Mouse (Mus musculus): ENCODE results near the gene Zc3h4.

Zc3h4 gene

DNA sequence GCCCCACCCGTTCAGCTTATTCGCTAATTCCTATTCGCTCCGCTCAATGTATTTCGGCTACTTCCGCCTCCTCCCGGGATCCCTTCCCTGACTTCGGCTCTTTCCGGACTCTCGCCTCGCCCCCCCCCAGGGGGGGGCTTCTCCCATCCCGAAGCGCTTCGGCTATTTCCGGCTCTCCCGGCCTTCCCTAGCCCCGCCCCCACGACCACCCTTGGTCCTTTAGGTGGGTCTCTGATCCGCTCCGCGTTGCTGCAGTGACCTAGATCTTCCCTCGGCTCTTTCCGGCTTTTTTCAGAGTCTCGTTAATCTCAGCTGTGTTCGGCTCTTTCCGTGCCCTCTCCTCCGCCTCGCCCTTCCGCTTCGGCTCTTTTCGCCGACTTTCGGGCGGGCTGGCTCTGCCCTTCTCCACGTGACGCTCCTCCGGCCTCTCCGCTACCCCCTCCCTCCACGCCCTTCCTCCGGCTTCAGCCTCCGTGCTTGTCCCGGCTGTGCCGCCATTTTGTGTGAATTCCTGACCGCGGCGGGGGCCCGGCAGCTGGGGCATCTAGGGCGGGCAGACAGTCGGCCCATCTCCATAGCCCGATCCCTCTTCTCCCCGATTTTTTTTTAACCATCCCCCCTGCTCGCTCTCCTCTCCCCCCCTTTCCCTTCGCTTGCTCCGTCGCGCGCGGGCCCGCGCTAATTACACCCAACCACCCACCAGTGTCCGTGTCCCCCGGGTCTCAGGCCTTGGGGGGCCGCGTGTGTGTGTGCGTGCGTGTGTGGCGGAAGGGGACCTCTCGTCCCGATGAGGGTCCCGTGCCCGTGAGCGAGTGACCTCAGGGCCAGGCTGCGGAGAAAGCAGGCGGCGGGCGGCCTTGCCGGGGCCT is 656 bp upstream of the Zc3h4 start:
- DNase-seq (ENCODE audit: low spot score in 2 of 2), result peak; percentile 98

- peak; percentile 38 for DNase-seq (ENCODE audit: low spot score in 2 of 2)
These were observed 1.3 kb downstream of the Zc3h4 start for GRCm38 (mm10) chr7:16401991-16402431.

- no peak for DNase-seq (ENCODE audit: low spot score in 2 of 2)
These were observed 1.7 kb downstream of the Zc3h4 start for GRCm38 (mm10) chr7:16402449-16402848.

DNA sequence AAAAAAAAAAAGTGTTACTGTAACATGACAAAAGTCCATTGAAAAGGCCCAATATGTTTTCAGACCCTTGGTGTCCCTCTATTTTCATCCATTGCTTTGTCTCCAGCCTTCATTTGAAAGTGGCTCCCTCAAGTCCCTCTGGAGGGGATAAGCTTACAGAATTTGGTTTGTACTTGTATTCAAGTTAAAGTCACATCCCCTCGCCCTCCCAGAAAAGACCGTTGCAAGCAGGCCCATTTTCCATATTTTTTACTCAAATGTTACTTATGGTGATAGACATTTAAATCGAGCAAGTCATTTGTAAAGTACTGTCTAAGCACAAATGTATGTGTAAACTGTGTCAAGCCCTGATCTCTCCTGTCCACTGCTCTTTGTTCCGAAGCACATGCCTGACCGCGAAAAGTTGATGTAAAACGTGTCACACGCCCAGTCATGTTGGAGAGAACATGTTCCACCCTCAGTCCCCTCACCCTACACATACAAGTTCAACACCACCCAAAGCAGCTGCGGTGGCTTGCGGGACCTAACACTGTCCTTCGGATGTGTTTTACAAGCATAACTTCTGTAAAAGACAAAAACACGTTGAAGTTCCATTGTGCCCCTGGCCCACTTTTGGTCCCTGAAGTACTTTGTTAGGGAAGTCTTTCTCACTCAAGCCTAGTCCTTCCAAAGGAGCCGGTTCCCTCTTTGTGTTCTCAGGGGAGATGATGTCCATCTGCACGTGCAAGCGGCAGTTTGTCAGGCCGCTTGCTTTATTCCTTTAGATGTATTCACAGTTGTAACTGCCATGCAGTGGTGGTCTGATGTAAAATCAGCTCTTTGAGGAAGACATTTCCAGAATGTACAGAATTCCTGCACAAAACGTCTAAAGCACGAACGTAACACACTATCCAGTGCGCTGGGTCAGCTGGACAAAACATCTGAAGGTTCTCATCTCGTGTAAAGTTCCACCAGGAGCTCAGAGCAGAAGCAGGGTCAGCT is 2.5 kb downstream of the Zc3h4 start:
- peak; percentile 22 to 26 for DNase-seq (ENCODE audit: low spot score in 2 of 2)

DNA sequence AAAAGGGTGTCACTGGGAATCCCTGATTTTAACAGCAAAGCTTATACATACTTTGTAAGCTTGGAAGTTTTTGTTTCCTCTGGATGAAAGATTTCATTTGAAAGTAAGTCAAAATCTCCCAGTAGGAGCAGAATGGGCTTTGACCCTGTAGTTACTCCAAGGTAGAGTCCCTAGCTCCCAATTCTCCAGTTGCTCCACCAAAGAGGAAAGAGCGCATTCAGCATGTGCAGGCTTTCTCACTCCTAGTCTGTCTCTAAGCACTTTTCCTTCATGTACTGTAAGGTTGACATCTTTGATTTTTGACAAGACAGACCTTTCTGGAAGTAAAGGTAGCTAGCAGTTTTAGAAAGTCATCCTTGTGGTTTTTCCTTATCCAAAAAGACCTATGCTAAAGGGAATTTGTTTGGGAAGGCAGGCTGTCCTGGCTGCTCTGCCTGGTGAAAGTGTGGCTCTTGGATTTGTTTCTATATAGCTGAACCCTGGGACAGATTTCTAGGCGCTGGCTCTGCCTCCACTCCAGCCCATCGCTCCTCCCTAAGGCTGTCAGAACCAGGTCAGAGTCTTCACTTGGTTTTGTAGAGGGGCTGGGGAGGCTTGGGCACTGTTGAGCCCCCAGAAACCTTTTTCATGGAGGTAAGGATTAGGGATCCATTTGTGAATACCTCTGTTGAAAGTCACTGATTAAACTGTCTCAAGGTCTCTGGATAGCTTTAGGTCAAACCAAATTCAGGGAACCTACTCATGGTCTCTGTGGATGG is 3.8 kb downstream of the Zc3h4 start:
- DNase-seq (ENCODE audit: low spot score in 2 of 2), result no peak

DNA sequence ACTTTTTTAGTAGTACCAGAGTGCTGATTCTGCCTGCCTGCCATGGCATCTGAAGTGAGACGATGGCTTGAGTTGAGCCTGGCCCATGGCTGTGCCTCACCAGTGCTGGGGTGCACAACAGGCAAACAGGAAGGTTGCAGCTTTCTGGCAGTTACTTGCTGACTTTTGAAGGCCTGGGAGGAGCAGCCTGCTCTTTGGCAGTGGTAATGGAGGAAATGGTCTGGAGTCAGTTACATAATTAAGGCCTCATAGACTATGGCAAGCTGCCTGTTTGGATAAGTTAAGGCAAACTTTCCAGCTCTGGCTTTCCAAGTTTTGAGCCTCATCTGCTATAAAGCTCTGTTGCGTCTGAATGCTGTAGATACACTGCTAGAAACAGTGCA is 4.4 kb downstream of the Zc3h4 start:
- DNase-seq (ENCODE audit: low spot score in 2 of 2), result peak; percentile 10 to 21

DNA sequence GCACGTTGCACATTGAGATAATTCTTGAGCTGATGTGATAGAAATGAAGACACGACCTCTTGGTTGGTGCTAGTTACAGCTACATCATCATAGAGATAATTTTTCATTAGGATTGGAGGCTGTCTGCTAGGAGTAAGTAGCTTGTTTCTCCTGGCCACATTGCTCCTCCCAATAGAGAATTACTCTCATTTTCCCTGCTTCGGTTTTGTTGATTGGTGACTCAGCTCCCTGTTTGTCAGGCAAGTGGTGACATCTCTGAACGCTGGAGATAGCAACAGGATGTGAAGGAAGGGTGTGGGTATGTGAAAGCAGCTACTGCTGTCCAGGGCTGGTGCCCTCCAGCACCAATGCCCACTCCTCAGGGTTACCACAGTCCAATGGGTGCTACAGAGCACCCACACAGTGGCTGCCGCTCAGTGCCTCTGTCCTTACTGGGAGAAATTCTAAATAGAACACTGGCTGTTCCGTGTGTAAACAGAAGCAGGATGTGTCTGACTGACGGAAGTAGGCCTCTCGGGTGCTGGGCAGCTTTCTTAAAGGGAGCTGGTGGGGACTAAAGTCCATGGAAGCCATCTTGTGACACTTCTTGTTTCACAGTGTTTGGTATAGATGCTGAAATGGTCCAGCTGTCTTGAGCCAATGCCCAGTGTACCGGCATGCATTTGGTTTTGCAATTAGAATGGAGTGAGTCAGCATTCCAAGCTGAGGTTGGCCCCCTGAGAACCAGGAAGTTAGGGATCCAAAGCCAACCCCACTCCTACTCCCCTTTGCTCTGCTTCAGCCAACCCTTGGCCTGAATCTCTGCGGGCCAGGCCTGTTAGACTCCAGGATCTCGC is 5.0 kb downstream of the Zc3h4 start:
- DNase-seq (ENCODE audit: low spot score in 2 of 2), result peak; percentile 47 to 59

DNA sequence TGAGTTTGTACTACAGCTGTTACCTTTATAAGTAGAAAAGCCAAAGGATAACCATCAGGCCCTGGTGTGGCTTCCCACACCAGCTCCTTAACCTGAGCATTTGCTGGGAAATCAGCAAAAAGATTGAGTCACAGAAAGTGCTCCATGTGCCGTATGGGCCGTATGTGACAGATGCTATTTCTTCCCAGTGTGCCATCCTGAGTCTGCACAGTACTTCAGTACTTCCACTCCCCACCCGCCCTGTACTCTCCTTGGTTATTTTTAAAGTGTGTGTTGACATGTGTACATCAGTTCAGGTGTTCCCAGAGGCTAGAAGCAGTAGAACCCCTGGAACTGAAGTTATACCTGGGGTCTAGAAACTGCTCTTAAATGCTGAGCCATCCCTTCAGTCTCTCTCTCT is 6.3 kb downstream of the Zc3h4 start:
- no peak for DNase-seq (ENCODE audit: low spot score in 2 of 2)

DNA sequence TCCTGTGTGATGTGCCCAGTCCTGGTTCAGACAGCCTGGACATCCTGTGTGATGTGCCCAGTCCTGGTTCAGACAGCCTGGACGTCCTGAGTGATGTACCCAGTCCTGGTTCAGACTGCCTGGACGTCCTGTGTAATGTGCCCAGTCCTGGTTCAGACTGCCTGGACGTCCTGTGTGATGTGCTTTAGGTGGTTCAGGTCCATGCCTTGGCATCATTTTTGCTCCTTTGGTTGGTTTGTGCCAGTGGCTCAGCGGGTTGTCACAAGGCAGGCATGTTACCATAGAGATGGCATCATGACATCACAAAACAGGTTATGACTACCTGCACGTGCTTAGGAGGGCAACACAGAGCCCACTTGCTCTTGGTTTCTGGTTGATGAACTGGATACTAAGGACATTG is 10.4 kb downstream of the Zc3h4 start:
- DNase-seq (ENCODE audit: low spot score in 2 of 2), result no peak

- DNase-seq (ENCODE audit: low spot score in 2 of 2), result no peak
These were observed 11.6 kb downstream of the Zc3h4 start for GRCm38 (mm10) chr7:16412220-16412896.

DNA sequence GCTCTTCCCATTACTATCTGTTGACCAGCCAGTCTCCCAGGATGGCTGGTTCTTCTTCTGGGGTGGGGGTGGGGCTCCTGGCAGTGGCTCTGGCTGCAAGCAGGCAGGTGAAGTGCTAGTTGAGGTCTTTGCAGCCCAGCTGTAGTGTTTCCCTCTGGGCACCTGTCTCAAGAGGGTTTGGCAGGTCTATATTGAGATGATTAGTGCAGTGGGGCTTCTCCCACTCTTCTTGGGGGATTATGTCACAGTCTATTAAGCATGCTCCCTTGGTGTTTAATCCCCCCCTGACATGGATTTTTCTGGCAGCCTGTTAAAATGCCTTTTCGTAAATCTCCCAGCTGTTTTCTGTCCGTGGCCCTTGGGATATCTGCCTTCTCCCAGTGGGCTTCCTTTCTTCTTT is 12.2 kb downstream of the Zc3h4 start:
- DNase-seq (ENCODE audit: low spot score in 2 of 2), result no peak

DNA sequence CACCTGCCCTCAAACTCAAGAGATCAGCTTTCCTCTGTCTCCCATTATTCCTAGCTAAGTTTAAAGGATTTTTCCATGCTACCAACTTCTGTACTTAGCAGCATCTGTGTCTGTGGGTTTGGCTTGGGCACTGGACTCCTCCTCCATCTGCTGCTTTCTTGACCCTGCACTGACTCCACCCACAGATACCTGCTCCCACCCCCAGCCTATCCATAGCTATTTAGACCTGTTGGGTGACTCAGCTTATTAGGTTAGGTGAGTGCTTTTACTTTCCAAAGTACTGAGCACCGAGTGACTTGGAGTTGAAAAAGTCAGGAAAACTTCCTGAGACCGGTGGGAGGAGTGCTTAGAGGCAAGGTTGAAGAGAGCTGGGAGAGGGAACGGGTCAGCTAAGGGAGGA is 14.7 kb downstream of the Zc3h4 start:
- DNase-seq (ENCODE audit: low spot score in 2 of 2), result no peak

- no peak for DNase-seq (ENCODE audit: low spot score in 2 of 2)
These were observed 16.5 kb downstream of the Zc3h4 start for GRCm38 (mm10) chr7:16417141-16417771.

- no peak for DNase-seq (ENCODE audit: low spot score in 2 of 2)
These were observed 18.0 kb downstream of the Zc3h4 start for GRCm38 (mm10) chr7:16418713-16419112.

GRCm38 (mm10) chr7:16420493-16421118 is 19.9 kb downstream of the Zc3h4 start:
- DNase-seq (ENCODE audit: low spot score in 2 of 2), result no peak

GRCm38 (mm10) chr7:16422222-16422856 is 21.6 kb downstream of the Zc3h4 start:
- DNase-seq (ENCODE audit: low spot score in 2 of 2), result no peak

DNA sequence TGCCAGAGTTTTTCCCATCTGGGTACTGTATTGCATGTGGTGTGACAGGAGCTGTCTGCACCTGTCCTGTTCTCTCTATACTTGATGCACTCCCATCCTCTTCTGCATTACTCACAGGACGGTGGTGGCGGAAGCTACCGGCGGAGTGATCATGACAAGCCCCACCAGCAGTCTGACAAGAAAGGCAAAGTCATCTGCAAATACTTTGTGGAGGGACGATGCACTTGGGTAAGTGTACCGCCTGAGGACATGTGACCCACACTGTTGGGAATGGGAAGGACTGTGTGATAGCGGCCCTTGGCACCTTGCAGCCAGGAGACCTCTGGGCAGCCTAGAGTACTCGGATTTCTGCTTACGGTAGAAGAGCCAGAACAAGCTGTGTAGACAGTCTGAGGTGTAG is 23.0 kb downstream of the Zc3h4 start:
- no peak for DNase-seq (ENCODE audit: low spot score in 2 of 2)

- no peak for DNase-seq (ENCODE audit: low spot score in 2 of 2)
These were observed 25.0 kb downstream of the Zc3h4 start for GRCm38 (mm10) chr7:16425721-16426120.
